Mouse (Mus musculus) heart, adult 2 months (tissue): Measurements from ENCODE around the gene Aox2.

ENCODE experiments used
- CTCF ChIP-seq: fragments of 200-600 bp; IDR thresholded peaks from 2 replicates; pipeline ENCODE4 v1.8.1; 2022; ENCODE audit warnings: antibody characterized with exemption, mild to moderate bottlenecking, moderate library complexity
- EP300 ChIP-seq: fragments of 200-500 bp; IDR thresholded peaks from 2 replicates; pipeline ENCODE4 v1.6.1; 2011; ENCODE audit warnings: low read depth, low read length, control low read depth; ENCODE audit not compliant: insufficient read depth
- POLR2A ChIP-seq: fragments of 200-500 bp; IDR thresholded peaks from 2 replicates; pipeline ENCODE4 v1.6.1; 2011; ENCODE audit warnings: mild to moderate bottlenecking, low read depth, low read length, control low read depth; ENCODE audit not compliant: insufficient read depth

DNA sequence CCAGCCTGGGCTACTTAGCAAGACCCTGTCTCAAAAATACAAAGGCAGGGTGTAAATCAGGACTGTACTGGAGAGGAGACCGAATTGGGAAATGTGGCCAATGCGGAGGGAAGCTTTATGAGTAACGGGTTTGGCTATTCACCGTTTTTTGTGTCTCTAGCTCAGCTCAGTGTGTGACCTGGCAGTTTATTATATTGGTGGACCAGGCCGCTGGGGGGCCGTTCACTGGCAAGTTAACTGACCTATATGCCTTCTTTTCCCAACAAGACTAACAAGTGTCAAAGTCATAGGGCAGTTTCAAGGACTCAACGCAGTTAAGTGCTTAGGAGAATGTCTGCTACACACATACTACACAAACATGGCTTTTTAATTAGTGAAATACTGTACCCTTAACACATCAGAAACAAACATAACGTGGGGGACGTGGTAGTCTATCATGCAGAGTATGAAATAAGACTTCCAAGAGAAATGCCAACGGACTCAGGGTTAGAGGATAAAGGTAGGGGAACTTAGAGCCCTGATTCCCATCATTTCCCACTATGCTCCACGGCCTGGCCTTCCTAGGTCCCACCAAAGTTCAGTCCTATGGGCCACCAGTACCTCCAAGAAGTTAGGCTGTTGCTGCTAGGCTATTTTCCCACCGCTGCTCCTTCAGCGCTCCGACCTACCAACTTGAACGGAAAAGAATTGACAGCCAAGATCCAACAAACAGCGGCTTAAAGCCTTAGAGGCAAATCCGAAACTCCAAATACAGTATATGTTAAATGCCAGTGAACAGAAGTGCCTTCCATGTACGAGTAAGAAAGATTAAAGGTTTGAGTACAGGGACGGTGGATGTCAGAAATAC is 113.5 kb downstream of the Aox2 start:
- TF ChIP-seq EP300, result no peak
- TF ChIP-seq CTCF, result no peak
- TF ChIP-seq POLR2A, result no peak
